Mouse (Mus musculus) small intestine, adult 2 months (tissue): ENCODE data around the gene Cer1. TPM values are rescaled to one million over a fixed set of nuclear protein-coding genes. Genes with fewer than 3 reads are reported as not detected.

Source experiments
- H3K27ac ChIP-seq: fragments of 200-500 bp; 2 replicates; pipeline ENCODE4 v1.5.1; 2012; ENCODE audit warnings: low read depth, low read length, control low read depth, inconsistent platforms; ENCODE audit not compliant: insufficient read depth
- H3K27me3 ChIP-seq: fragments of 200-500 bp; 2 replicates; pipeline ENCODE4 v1.6.1; 2012; ENCODE audit warnings: mild to moderate bottlenecking, moderate library complexity, low read length, inconsistent platforms; ENCODE audit not compliant: control insufficient read depth, insufficient read depth
- H3K36me3 ChIP-seq: fragments of 200-500 bp; 2 replicates; pipeline ENCODE4 v1.6.1; 2012; ENCODE audit warnings: mild to moderate bottlenecking, low read length, control low read depth, inconsistent platforms; ENCODE audit not compliant: control insufficient read depth, insufficient read depth
- H3K4me1 ChIP-seq: fragments of 200-500 bp; 2 replicates; pipeline ENCODE4 v1.6.1; 2012; ENCODE audit warnings: low read length, inconsistent platforms, mixed read lengths; ENCODE audit not compliant: control insufficient read depth, insufficient read depth, insufficient read length
- H3K4me3 ChIP-seq: fragments of 200-500 bp; 2 replicates; pipeline ENCODE4 v1.5.1; 2012; ENCODE audit warnings: low read depth, mild to moderate bottlenecking, control low read depth, inconsistent platforms, low read length, moderate library complexity
- CTCF ChIP-seq: fragments of 200-500 bp; IDR thresholded peaks from 2 replicates; pipeline ENCODE4 v1.5.1; 2012; ENCODE audit warnings: low read depth, mild to moderate bottlenecking, control low read depth, inconsistent platforms, low read length, moderate library complexity, mixed read lengths; ENCODE audit not compliant: insufficient replicate concordance, insufficient read length; ENCODE audit errors: extremely low read depth
- POLR2A ChIP-seq: fragments of 200-500 bp; IDR thresholded peaks from 2 replicates; pipeline ENCODE4 v1.6.1; 2012; ENCODE audit warnings: low read depth, mild to moderate bottlenecking, control low read depth, inconsistent platforms, low read length, moderate library complexity
- WGBS: fragments of 180-500 bp; shearing (Covaris S2); methylation state at CpG from one replicate; pipeline ENCODE4 v1.1.7; 2018; 5-methylcytosine and 5-hydroxymethylcytosine counted together
- polyA plus RNA-seq: library from polyadenylated mRNA; depleted of rRNA; stranded (reverse); fragments of >200 nt; gene quantifications from 2 replicates; pipeline ENCODE4 v1.2.3, GENCODE M21; 2012

The Cer1 gene
- polyA plus RNA-seq, 1 experiment = not detected

DNA sequence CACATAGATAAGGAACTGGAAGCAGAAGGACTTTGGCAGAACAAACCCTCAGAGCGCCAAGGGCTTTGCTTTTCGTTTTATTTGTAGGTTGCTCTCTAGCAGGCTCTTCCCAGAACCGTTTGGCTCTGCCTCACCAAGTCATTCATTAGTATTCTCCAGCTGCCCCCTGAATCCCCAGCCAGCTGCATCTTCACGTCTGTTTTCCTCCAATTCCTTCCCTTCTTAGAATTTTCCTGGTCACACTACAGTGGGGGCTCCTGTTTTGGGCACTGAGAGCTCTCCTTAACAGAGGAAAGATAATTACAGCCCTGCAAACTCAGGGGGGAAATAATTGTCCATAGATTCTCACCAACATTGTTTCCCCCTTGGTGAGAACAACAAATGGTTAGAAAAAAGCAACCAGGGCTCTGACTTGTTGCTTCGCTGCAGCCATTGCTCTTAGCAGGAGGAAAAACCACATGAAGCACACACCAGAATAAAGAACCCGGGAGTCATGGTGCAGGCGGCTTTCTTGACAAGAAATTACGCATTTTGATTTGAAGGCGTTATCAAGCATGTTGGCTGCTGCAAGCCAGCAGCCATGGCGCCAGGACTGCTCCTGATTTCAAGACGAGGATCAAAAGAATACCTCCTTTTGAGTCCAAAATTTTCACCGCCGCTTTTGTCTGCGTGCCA is 31.2 kb upstream of the Cer1 start:
- no peak for TF ChIP-seq POLR2A
- no peak for TF ChIP-seq CTCF
- no peak overlapping the region for H3K27ac ChIP-seq
- WGBS = 54% methylated on average over 14 of the region's 14 CpGs

GRCm38 (mm10) chr4:82915576-82915975 is 30.6 kb upstream of the Cer1 start:
- WGBS = 48% methylated on average over 7 of the region's 7 CpGs
- TF ChIP-seq CTCF (no peak), POLR2A (no peak)
- H3K4me3 ChIP-seq = no peak overlapping the region
- no peaks in the 10 kb centered on the region for H3K4me1 ChIP-seq
- H3K36me3 ChIP-seq = no peaks in the 10 kb centered on the region
- no peak overlapping the region for H3K27ac ChIP-seq
- H3K27me3 ChIP-seq = no peaks in the 10 kb centered on the region

More for the DNA sequence above, 31.2 kb upstream of the Cer1 start:
- Histone ChIP-seq H3K36me3 (no peaks in the 10 kb centered on the region), H3K27me3 (no peaks in the 10 kb centered on the region), H3K4me1 (no peaks in the 10 kb centered on the region), H3K4me3 (no peak overlapping the region)

DNA sequence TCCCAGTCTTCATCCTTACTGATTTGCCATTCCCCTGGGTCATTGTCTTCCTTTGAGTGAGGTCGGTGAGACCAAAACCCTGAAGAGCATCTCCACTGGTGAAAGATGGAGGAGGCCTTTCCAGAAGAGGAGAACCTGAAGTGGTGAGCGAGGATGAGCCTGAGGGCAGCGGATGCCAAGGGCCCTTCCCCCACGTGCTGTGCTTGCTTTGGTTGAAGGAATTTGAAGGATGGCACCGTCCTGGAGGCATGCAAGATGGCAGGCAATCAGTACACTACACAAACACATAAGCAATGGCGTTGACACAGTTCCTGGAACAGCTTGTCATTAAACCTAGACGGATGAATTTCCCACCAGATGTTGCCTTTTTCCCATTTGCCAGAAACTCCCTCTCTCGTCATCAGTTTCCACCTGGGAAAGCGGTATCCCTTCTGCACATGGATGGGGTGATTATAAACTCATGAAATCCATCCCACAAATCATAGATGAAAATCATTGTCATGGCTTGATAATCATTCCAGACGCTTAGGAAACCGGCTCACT is 29.7 kb upstream of the Cer1 start:
- WGBS = 84% methylated on average over 11 of the region's 11 CpGs
- no peak overlapping the region for H3K4me3 ChIP-seq
- no peak overlapping the region for H3K27ac ChIP-seq
- no peaks in the 10 kb centered on the region for H3K36me3 ChIP-seq
- no peaks in the 10 kb centered on the region for H3K4me1 ChIP-seq
- TF ChIP-seq POLR2A = no peak
- TF ChIP-seq CTCF = no peak
- 0 out of 2 replicates have a peak, but pooled peaks cover 3% of the 10 kb centered on the region for H3K27me3 ChIP-seq

DNA sequence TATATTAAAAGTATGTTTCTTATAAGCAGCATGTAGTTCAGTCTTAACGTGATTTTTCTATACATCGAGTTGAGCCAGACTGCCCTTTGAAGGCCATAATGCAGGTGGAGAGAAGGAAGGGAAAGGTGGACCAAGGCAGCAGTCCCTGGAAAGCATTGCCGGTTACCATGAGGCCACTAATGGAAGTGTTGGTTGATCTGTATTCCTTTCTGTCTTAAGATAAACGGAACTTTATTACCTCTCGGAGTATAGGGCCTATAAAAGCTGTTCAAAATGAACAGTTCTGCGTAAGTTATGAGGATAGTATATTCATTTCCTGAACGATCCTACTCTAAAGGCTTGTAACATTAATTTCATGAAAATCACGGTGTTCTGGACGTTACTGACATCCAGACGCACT is 10.3 kb upstream of the Cer1 start:
- 58% methylated on average over 10 of the region's 10 CpGs for WGBS
- H3K27me3 ChIP-seq = no peaks in the 10 kb centered on the region
- H3K4me3 ChIP-seq = no peak overlapping the region
- H3K36me3 ChIP-seq = no peaks in the 10 kb centered on the region
- no peaks in the 10 kb centered on the region for H3K4me1 ChIP-seq
- no peak overlapping the region for H3K27ac ChIP-seq
- TF ChIP-seq POLR2A (no peak), CTCF (no peak)

GRCm38 (mm10) chr4:82892247-82892646 is 7.3 kb upstream of the Cer1 start:
- H3K4me1 ChIP-seq = no peaks in the 10 kb centered on the region
- no peak overlapping the region for H3K27ac ChIP-seq
- H3K27me3 ChIP-seq = no peaks in the 10 kb centered on the region
- no peaks in the 10 kb centered on the region for H3K36me3 ChIP-seq
- WGBS = 81% methylated on average over 5 of the region's 5 CpGs
- TF ChIP-seq CTCF = no peak
- no peak for TF ChIP-seq POLR2A
- no peak overlapping the region for H3K4me3 ChIP-seq

DNA sequence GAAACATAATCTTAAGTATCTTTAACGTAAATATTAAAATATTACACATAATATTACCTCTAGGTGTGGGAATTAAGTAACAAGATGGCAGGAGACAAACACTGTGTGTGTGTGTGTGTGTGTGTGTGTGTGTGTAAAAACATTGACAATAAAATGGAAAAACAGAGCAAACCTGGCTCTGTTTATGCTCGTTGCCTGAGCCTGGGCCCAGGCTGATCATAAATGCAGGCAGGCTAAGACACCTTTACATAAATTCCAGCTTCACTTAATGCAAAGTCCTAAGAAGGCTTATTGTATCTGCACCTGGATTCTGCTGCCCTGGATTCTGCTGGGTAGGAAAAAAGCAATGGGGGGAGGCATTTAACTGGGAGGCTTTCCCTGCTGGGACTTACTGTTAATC is 6.6 kb upstream of the Cer1 start:
- TF ChIP-seq POLR2A = no peak
- no peak for TF ChIP-seq CTCF
- Histone ChIP-seq H3K4me1 (no peaks in the 10 kb centered on the region), H3K27me3 (no peaks in the 10 kb centered on the region), H3K4me3 (no peak overlapping the region), H3K27ac (no peak overlapping the region), H3K36me3 (no peaks in the 10 kb centered on the region)
- 81% methylated on average over 2 of the region's 2 CpGs for WGBS

GRCm38 (mm10) chr4:82891049-82891448 is 6.1 kb upstream of the Cer1 start:
- Histone ChIP-seq H3K4me3 (no peak overlapping the region), H3K36me3 (no peaks in the 10 kb centered on the region), H3K27me3 (no peaks in the 10 kb centered on the region), H3K27ac (no peak overlapping the region), H3K4me1 (no peaks in the 10 kb centered on the region)
- 79% methylated on average over 7 of the region's 7 CpGs for WGBS
- TF ChIP-seq POLR2A = no peak

DNA sequence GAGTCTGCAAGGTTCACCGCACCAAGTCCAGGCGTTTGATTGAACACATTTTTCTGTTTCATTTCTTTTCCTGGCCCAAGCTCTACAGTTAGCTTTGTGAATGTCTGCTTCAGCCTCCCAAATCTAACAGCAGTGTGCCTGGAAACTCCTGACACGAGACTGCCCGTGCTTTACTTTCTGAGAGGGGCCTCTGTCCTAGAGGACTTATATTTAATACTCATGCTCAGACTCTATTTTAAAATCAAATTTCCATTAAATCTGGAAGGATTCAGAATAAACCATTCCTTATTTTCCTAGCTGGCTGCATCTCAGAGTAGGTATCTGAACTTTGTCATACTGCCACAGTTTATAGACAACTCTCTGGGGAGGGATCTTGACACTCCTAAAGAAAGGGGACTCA is 5.6 kb upstream of the Cer1 start:
- WGBS = 88% methylated on average over 4 of the region's 4 CpGs
- no peak overlapping the region for H3K4me3 ChIP-seq
- no peaks in the 10 kb centered on the region for H3K36me3 ChIP-seq
- H3K4me1 ChIP-seq = no peaks in the 10 kb centered on the region
- no peaks in the 10 kb centered on the region for H3K27me3 ChIP-seq
- no peak overlapping the region for H3K27ac ChIP-seq
- no peak for TF ChIP-seq POLR2A
- no peak for TF ChIP-seq CTCF
